Mouse (Mus musculus) activated CD4-positive, CD25-positive, alpha-beta regulatory T cell, adult 4 months (primary cell): Measurements from ENCODE around the gene Nat8f1. TPM values are rescaled to one million over a fixed set of nuclear protein-coding genes. Genes with fewer than 3 reads are reported as not detected.
A peak's percentile ranks its signal among the peaks of the same experiment; 100 is the strongest.
"Not testable (repeated sequence)": the region's sequence is repeated elsewhere in the genome, so short reads cannot be mapped to it uniquely, and the experiment has no call there.

Source experiments
- ATAC-seq: one replicate; pipeline ENCODE4 v1.8.0; 2017
- polyA plus RNA-seq, 2 experiments: library from polyadenylated mRNA; unstranded; fragments of 100-300 nt; shearing (Covaris generic); gene quantifications; one replicate each; pipeline ENCODE4 v1.2.1; 2017

Nat8f1 gene
- 10 to 100 TPM; 11.3 to 11.6 TPM for polyA plus RNA-seq

DNA sequence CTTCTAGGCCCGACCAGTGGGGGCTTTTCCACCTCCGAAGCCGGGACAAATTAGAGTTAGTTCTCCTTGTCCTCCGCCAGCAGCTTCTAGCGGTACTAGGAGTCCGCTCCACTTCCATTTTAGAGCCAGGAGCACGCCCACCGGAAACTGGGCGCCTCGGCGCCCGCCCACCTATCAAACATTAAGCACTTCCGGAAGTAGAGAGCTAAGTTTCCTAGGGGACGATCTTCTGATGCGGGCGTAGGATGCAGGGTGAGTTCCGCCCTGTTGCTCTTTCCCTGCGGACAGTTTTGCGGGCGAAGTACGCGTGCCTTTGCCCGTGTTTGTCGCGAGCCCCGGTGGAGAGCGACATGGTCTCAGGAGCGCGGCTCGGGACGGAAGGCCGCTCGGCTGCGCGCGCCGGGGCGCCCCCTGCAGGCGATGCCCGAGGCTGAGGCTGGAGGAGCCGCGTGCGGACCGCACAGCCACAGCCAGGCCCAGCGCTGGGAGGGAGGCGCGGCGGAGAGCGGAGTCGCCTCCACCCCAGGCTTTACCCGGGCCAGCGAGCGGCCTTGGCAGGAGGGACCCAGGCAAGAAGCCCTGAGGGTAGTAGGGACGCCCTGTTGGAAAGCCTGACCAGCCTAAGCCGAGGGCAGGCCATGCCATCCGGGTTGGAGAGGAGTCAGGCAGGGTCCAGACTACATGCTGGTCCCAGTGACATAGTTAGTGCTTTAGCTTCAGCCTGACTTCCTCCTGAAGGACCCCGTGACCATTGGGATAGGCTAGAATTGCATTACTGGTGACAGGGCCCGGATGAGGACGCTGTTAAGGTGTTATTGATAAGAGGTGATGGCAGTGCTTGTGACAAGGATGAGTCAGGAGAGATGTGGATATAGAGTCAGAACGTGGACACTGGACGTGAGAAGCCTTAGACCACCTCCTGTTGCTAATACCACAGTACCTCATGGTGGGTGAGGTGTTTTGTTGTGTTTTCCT is at the start of gene Nat8f1:
TSS of gene Nat8f1 (minus strand) at position 149 of the 975 bp plus-strand sequence.
- ATAC-seq = peak; percentile 91

DNA sequence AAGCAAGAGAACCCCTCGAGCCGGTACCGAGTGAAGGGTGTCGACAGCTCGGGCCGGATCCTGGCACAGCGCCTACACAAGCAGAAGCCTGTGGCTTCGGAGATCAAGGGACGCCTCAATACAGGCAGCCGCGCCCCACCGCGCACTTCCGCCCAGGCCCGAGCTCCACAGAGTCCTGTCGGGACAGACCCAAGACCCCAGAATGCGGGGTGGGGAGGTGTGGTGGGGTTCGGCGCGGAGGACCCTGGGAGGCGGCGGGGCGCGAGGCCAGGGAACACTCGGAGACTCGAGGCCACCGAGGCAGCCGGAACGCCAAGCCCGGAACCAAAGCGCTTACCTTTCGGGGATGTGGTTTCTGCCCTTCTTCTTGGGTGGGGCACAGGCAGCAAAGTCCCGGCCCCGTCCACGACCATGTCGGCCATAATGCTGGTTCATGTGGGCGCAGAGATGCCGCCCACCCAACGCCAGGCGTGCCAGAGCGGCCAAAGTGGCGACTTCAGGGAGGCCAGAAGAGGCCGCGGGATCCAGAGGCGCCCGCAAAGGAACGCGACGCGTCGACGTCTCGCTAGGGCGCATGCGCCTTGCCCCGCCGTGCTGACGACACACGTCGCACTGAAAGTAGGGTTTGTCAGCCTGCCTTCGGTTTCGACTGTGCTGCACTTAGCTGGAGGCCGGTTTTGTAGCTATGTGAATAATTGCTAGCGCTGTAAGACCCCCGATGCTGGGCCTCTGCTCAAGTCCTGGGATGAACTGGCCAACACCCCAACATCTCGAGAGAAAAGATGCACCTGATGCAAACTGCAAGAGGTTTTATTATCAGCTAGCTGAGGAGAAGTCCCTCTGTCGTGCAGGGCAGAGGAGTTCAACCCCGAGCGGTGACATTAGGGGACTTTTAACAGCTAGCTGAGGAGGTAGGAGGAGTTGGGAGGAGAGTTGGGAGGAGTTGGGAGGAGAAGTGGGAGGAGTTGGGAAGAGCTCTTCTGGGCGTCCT is 45.9 kb upstream of the Nat8f1 start, which contains the start of gene Dusp11:
TSS of gene Dusp11 (minus strand) at position 567 of the 991 bp plus-strand sequence.
- peak; percentile 81 for ATAC-seq

DNA sequence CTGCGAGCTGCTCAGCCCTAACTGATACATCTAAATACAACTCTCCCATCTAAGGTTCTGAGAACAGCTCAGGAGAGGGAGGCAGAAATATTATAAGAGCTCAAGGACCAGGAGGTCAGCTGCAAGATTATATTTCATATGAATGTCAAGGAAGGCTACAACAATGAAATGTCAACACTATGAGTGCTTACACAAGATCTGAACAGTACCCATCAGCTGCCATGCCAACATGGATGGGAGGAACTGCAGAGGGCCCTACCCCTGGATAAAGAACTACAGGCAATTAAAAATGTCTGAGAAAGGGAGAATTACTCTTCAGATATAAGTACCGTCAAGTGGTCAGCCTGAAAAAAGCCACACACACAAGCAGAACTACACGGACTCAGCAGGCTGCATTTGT is 42.1 kb upstream of the Nat8f1 start:
- no peak for ATAC-seq

DNA sequence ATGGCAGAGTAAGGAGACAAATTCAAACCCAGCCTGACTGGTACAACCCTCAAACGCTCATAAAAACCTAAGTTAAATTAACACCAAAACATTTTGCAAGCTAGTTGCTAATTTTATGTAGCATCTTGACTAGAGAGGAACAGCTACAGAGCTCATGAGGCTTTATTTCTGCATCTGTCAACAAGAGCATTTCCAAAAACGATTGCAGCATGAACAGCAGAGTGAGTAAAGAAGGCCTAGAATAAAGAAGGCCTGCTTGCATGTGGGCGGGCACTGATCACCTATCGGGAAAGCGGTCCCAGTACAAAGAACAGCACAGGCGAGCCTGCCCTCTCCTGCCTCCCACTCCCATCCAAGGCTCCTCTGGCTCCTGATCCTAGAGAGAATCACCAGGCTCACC is 33.1 kb upstream of the Nat8f1 start:
- ATAC-seq = no peak

DNA sequence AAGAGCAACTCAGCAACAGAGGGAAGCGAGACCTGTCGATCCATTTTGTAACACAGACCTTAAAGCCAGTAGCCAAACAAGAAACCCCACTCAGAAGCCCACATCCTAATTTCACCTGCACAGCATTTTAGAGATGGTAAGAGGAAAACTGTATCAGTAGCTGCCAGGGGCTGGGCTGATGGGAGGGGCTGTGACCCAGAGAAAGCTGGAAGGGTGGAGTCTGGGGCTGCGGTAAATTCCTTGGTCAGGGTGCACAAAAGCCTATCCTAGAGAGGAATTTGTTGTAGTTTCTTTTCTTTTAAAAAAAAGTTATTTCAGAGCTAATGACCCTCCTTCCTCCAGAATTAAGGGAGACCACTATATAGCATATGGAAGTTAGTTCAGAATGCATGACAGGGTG is 27.0 kb upstream of the Nat8f1 start:
- ATAC-seq = no peak

DNA sequence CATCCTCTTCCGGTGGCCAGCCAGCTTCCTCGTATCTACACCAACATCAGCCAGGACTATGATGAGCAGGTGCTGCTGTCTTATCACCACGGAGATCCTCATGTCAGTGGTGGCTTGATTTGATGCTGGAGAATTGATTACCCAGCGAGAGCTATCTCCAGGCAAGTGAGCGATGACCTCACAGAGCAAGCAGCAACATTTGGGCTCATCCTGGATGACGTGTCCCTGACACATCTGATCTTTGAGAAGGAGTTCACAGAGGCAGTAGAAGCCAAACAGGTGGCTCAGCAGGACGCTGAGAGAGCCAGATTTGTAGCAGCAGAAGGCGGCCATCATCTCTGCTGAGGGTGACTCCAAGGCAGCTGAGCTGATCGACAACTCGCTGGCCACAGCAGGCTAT is 23.2 kb upstream of the Nat8f1 start:
- ATAC-seq = no peak

DNA sequence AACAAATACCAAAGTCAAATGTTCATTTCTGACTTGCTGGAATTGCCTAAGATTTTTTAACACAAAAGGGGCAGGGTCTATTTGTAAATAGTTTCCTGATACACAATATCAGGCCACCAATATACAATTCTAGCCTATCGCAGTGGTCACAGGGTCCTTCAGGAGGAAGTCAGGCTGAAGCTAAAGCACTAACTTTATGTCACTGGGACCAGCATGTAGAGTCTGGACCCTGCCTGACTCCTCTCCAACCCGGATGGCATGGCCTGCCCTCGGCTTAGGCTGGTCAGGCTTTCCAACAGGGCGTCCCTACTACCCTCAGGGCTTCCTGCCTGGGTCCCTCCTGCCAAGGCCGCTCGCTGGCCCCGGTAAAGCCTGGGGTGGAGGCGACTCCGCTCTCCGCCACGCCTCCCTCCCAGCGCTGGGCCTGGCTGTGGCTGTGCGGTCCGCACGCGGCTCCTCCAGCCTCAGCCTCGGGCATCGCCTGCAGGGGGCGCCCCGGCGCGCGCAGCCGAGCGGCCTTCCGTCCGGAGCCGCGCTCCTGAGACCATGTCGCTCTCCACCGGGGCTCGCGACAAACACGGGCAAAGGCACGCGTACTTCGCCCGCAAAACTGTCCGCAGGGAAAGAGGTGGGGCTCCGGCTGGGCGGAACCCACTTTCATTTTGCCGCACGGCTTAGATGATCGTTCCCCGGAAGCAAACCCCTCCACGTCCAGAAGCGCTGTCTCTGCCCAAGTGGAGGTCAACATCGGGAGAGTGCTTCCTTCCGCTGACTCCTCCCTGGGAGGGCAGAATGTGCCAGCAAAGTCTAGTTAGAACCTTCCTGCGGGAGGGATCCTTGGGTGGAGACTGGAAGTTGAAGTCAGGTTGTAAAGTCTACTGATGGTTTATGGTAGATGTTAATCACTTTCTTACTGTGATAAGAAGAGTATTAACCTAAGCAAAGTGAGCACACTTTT is 21.3 kb upstream of the Nat8f1 start:
- peak; percentile 86 for ATAC-seq

DNA sequence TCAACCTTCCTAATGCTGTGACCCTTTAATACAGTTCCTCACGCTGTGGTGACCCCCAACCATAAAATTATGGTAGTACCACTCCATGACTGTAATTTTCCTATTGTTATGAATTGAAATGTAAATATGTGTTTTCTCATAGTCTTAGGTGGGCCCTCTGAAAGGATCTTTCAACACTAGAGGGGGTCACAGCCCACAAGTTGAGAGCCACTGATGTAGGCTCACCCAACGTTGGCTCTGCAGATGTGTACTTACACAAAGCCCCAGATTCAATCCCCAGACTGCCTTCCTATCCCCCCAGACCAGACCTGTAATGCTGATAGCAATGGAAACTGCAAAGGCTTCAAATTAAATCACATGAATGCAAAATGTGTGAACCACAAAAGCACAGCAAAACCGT is 20.2 kb upstream of the Nat8f1 start:
- no peak for ATAC-seq

DNA sequence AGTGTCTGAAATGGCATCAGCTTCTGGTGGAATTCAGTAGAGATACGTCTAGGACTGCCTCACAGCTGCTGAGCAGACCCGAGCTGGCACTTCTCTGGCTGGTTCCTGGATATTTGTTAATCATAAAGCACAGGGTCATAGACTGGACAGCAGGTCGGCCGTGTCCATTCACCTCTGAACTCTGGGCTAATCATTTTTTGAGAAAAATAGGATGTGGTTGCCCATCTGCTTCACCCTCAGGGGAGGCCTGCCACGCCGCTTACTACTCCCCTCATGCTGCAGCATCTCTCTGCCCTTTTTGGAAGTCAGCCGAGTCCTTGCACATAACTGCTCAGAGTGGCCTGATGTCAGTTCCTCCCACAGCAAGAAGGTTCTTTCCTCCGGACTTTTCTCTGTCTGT is 18.6 kb upstream of the Nat8f1 start:
- no peak for ATAC-seq

DNA sequence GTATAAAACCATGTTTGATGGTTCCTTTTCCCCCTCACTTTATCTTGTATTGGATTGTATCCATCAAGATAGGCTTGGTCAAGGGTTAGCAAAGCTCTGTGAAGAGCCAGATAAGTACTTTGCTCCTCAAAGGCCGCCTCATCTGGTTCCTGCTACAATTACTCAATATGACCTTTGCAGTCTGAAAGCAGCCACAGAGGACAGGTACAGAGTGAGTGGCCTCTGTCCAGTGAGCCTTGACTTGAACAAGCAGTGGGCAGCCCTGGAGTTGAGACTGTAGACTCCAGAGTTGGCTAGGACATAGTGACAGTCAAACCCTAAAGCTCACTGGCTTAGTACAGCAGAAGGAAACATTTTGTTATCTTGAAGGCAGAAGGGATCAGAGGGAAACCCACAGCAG is 13.8 kb upstream of the Nat8f1 start:
- ATAC-seq = no peak

DNA sequence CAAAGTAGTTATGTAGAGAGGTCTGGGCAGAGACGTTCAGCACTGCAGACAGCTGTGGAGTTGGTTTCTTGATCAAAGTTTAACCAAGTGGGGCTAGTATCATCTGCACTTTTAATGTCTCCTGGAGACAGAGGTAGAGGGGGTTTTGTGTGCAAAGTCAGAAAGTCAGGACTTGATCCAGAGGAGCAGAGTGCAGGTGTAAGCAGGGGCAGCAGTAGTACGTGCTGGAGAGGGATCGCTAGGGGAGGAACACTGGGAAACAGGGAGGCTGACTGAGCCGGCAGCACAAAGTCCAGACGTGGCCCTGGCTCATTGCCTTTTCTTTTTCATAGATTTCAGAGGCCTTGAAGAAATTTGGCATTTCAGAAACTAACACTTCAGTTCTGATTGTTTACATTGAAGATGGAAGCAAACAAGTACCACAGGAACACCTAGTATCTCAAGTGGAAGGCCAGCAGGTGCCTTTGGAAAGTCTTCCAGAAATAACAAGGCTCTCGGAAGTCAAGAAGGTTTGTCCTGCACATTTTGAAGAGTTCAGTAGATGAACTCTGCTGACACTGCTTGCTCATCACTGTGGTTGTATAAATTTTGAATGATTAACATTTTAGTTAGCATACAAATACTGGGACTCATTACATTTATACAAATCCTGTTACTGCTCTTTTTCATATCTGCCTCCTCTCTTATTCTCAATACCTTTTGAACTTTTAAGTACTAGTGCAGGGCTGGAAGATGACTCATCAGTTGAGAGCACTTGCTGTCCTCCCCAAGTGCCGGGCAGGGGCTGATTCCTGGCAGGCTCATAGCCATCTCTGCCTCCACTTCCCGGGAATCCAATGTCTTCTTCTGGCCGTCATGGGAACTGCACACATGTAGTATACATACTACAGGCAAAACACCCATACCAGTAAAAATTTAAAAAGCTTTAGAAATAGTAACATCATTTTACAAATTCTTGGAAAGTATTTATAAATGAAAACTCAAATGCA is 12.3 kb upstream of the Nat8f1 start:
- ATAC-seq = no peak

DNA sequence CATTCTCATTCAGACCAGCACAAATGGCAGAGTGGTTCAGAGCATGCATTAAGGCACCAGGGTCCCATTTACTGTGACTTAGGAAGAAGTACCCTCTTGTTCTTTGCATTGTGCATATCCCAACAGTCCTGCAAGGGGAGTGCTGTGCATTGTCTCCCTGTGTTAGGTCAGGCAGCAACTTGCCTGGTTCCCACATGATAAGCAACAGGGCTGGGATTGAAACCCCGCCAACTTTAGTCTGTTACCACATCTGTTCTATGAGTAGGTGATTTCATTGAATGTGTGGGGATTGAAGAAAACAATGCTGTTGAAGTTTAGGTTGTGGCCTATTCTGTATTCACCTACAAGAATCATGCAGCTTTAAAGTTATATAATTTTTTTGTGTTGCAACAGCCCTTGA is 11.2 kb upstream of the Nat8f1 start:
- ATAC-seq = no peak

DNA sequence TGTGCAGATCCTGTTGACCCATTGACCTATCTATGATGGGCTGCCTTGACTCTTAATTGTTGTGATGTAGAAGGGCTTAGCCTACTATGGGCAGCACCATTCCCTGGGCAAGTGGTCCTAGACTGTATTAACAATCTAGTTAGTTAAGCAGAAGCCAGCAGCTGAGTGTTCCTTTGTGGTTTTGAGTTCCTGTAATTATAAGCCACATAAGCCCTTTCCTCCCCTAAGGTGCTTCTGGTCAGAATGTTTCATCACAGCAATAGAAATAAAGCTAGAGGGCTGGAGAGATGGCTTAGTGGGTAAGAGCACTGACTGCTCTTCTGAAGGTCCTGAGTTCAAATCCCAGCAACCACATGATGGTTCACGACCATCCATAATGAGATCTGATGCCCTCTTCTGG is 8.2 kb upstream of the Nat8f1 start:
- no peak for ATAC-seq

DNA sequence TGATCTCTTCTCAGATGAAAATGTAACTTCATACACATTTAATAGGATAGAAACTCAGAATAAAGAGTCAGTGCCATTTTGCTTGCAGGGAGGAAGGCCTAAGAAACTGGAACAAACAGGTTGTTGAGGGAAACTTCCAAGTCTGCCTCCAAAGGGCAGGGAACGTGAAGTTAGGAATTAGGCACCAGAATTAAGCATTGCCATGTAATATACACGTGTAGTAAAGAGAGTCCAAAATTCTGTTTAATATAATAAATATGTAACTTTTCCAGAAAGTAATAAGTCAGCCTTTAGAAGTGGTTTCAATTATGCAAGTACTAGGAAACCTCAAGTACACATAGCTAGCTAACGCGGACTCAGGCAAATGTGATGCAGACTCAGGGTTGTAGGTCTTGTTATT is 3.9 kb upstream of the Nat8f1 start:
- no peak for ATAC-seq

DNA sequence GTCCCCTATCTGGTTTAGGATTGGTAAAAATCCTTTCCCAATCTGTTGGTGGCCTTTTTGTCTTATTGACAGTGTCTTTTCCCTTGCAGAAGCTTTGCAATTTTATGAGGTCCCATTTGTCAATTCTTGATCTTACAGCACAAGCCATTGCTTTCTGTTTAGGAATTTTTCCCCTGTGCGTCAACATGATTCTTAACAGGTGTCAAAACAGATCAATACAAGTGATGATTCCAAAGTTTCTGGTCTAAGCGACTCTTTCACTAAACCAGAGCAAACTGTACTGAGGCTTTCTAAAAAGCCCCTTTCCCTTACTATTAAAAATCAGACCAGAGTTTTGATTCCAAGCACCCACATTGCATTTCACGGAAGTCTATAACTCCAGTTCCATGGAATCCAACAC is 2.9 kb upstream of the Nat8f1 start:
- not testable (repeated sequence) for ATAC-seq

DNA sequence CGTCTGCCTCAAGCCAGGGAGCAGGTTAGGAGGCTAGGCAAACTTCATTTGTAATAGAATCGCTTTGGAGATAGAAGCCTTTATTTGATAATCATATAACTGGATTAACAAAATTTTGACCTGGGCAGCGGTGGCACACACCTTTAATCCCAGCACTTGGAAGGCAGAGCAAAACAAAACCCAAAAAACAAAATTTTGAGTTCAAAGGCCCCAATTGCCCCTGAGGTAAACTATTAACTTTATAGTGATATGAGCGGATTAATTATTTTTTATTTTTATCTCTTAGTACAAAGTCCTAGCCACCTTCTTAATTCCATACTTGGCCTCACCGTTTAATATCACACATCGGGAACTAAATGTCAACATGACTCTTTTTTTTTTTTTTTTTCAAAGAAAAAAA is 1.1 kb upstream of the Nat8f1 start:
- ATAC-seq = no peak

DNA sequence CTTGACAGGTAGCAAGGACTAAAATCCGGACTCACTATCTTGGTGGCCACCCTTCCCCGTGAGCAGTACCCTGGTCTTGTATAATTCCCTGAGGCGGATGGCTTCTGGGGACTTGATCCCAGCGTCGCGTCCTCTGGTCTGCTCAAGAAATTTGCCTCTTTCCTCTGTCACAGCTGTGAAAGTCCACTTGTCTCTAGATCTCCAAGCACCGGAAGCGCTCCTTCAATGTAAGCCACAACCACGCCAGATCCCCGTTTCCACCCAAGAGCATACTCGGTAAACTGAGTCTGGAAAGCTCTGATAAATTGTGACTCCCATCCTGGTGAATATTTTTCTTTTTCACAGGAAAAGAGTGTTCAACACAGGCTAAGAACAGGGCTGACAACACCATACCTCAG is 347 bp downstream of the Nat8f1 start:
- ATAC-seq = peak; percentile 26

DNA sequence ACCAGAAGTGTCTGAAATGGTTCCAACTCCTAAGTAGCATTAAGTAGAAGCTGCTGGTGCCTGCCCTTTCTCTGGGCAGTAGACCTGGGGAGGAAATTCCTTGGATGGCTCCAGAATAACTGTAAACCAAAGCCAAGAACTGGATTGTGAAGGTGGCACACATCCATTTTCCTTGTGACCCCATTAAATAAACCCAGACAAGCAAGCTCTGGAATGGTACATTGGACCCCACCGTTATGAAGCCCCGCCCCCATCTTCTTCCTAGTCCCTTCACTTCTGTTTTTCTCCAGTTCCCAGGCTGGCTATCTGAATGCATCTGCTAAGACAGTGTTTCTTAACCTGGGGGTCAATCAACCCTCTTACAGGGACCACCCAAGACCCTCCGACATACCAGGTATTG is 3.9 kb downstream of the Nat8f1 start, which contains the start of gene Tprkb:
TSS of gene Tprkb (plus strand) at position 279 of the 400 bp plus-strand sequence.
- ATAC-seq = no peak

DNA sequence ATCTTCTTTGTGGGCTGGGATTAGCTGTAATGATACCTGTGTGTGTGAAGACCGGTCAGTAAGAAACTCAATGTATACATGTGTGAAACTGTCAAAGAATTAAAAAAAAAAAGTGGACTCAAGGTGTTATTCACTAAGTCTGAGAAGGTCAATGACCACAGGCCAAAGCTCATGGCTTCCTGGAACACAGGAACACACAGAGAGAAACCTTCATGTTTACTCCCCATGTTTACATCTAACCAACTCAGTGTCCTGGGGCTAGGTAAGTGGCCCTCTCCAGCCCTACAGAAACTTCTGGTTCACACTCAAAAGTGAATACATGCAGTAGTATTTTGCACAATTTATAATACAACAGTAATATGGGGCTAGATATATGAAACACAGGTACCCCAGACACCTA is 5.8 kb downstream of the Nat8f1 start:
- no peak for ATAC-seq

DNA sequence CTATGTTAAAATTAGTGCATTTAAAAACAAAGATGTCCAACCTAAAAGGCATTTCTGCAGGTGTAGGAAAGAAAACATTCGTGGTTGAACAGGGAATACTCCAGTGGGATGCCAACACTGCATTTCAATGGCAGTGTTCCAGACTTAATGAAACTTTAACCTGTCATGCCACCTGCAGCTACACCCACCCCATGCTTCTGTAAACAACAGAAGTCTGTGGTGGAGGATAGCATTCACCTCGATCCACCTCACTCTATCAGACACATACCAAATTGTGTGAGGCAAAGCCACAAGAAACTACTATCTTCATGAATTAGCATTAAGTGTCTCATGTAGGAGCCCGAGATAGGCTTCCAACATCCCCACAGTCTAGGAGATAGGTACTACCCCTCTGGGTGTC is 7.1 kb downstream of the Nat8f1 start:
- ATAC-seq = no peak
